Mouse (Mus musculus) thymus, adult 2 months (tissue): ENCODE results near the gene Senp7.

Experiments
- CTCF ChIP-seq: fragments of 200-500 bp; IDR thresholded peaks from 2 replicates; pipeline ENCODE4 v1.5.1; 2012; ENCODE audit warnings: mild to moderate bottlenecking, control low read depth, low read length, moderate library complexity, borderline replicate concordance; ENCODE audit not compliant: control insufficient read depth, poor library complexity, insufficient read depth; ENCODE audit errors: extremely low read depth
- POLR2A ChIP-seq: fragments of 200-500 bp; IDR thresholded peaks from 2 replicates; pipeline ENCODE4 v1.6.1; 2012; ENCODE audit warnings: mild to moderate bottlenecking, low read length, control low read depth, moderate library complexity; ENCODE audit not compliant: control insufficient read depth, poor library complexity, insufficient read depth; ENCODE audit errors: extremely low read depth

- no peak for TF ChIP-seq CTCF
- no peak for TF ChIP-seq POLR2A
Observed at GRCm38 (mm10) chr16:56116155-56116554, 68.0 kb downstream of the Senp7 start.
